Mouse (Mus musculus) macrophage (primary cell): ENCODE measurements around the gene Duoxa2. TPM values are rescaled to one million over a fixed set of nuclear protein-coding genes. Genes with fewer than 3 reads are reported as not detected.

Source experiments
- polyA plus RNA-seq: library from polyadenylated mRNA; stranded (reverse); fragments of 250-400 nt; gene quantifications from 3 replicates; pipeline ENCODE4 v1.2.4, GENCODE M21; 2018; ENCODE audit warnings: inconsistent platforms

Gene Duoxa2
- polyA plus RNA-seq, 1 experiment from 2014 or later, result not detected

Other genes starting within 250 kb of the Duoxa2 start
- 19.6 to 24.9 TPM (median 23.6 TPM) in 3 replicates for gene Spg11, start 180.5 kb upstream of the Duoxa2 start, polyA plus RNA-seq
- gene B2m, start 151.2 kb upstream of the Duoxa2 start, polyA plus RNA-seq, result 8,759 to 13,911 TPM (median 12,544 TPM) in 3 replicates
- 0.07 to 0.12 TPM in 2 of 3 replicates, not detected in the other for gene Trim69, start 138.2 kb upstream of the Duoxa2 start, polyA plus RNA-seq
- 0.40 to 0.81 TPM in 2 of 3 replicates, not detected in the other for gene Patl2, start 112.7 kb upstream of the Duoxa2 start, polyA plus RNA-seq
- gene Terb2, start 112.6 kb upstream of the Duoxa2 start, polyA plus RNA-seq, result not detected in 3 replicates
- gene Sord, start 64.2 kb upstream of the Duoxa2 start, polyA plus RNA-seq, result 37.5 to 135 TPM (median 99.9 TPM) in 3 replicates
- not detected in 3 replicates for gene Duox2, start 451 bp upstream of the Duoxa2 start, polyA plus RNA-seq
- not detected in 3 replicates for gene Duoxa1, start 14.8 kb downstream of the Duoxa2 start, polyA plus RNA-seq
- gene Duox1, start 16.8 kb downstream of the Duoxa2 start, polyA plus RNA-seq, result not detected in 3 replicates
- 0.98 to 1.2 TPM (median 1.1 TPM) in 3 replicates for gene Shf, start 70.3 kb downstream of the Duoxa2 start, polyA plus RNA-seq
- 7.0 to 11.5 TPM (median 10.0 TPM) in 3 replicates for gene Slc28a2, start 127.6 kb downstream of the Duoxa2 start, polyA plus RNA-seq
- gene Gm14085, start 186.0 kb downstream of the Duoxa2 start, polyA plus RNA-seq, result 0.04 TPM in 1 of 3 replicates, not detected in the others